Mouse (Mus musculus) heart, adult 11 months (tissue): ENCODE measurements around the gene Rexo1.
A peak's percentile ranks its signal among the peaks of the same experiment; 100 is the strongest.

Experiments used
- DNase-seq: peaks from one replicate; pipeline ENCODE4 v3.0.0; 2022

The Rexo1 gene

GRCm38 (mm10) chr10:80553575-80553974 lies 7.8 kb downstream of the Rexo1 start:
- no peak for DNase-seq

- DNase-seq, result no peak
Observed at GRCm38 (mm10) chr10:80552364-80552763, 9.0 kb downstream of the Rexo1 start.

GRCm38 (mm10) chr10:80549279-80549678 lies 12.1 kb downstream of the Rexo1 start:
- DNase-seq, result no peak

GRCm38 (mm10) chr10:80548428-80549006 lies 12.8 kb downstream of the Rexo1 start:
- DNase-seq, result peak; percentile 95

- no peak for DNase-seq
Observed at GRCm38 (mm10) chr10:80547539-80547938, 13.8 kb downstream of the Rexo1 start.

- DNase-seq, result no peak
Observed at GRCm38 (mm10) chr10:80546945-80547344, 14.4 kb downstream of the Rexo1 start.

GRCm38 (mm10) chr10:80545590-80545989 lies 15.8 kb downstream of the Rexo1 start:
- no peak for DNase-seq

GRCm38 (mm10) chr10:80543873-80544272 lies 17.5 kb downstream of the Rexo1 start:
- DNase-seq, result no peak

GRCm38 (mm10) chr10:80539493-80539892 lies 21.9 kb downstream of the Rexo1 start:
- no peak for DNase-seq

GRCm38 (mm10) chr10:80538710-80539394 lies 22.5 kb downstream of the Rexo1 start, which contains the start of gene Atp8b3:
Gene Atp8b3, minus strand, starts transcription at chr10:80539124.
- DNase-seq, result peak; percentile 97

- DNase-seq, result no peak
Observed at GRCm38 (mm10) chr10:80538180-80538579, 23.2 kb downstream of the Rexo1 start.

- no peak for DNase-seq
Observed at GRCm38 (mm10) chr10:80535711-80536110, 25.6 kb downstream of the Rexo1 start.

- DNase-seq, result no peak
Observed at GRCm38 (mm10) chr10:80535071-80535470, 26.3 kb downstream of the Rexo1 start.

- DNase-seq, result no peak
Observed at GRCm38 (mm10) chr10:80533704-80534103, 27.7 kb downstream of the Rexo1 start.

GRCm38 (mm10) chr10:80532783-80533182 lies 28.6 kb downstream of the Rexo1 start:
- DNase-seq, result no peak

GRCm38 (mm10) chr10:80526172-80526571 lies 35.2 kb downstream of the Rexo1 start:
- no peak for DNase-seq

- DNase-seq, result no peak
Observed at GRCm38 (mm10) chr10:80523299-80523698, 38.1 kb downstream of the Rexo1 start.

- no peak for DNase-seq
Observed at GRCm38 (mm10) chr10:80519287-80519686, 42.1 kb downstream of the Rexo1 start.

GRCm38 (mm10) chr10:80513739-80514138 lies 47.6 kb downstream of the Rexo1 start:
- DNase-seq, result no peak

GRCm38 (mm10) chr10:80510273-80510660 lies 51.1 kb downstream of the Rexo1 start:
- DNase-seq, result no peak

GRCm38 (mm10) chr10:80509412-80510272 lies 51.7 kb downstream of the Rexo1 start:
- DNase-seq, result peak; percentile 95

- DNase-seq, result no peak
Observed at GRCm38 (mm10) chr10:80506222-80506621, 55.1 kb downstream of the Rexo1 start.

- no peak for DNase-seq
Observed at GRCm38 (mm10) chr10:80504724-80505123, 56.6 kb downstream of the Rexo1 start.
